ENCODE assay signal across 7 mouse cellular contexts in genomic region chr13:37477342-37477741, GRCm38 (mm10).
A peak's percentile ranks its signal among the peaks of the same experiment; 100 is the strongest.
DNase-seq lines count a peak whose midpoint lies in the region; ATAC-seq and TF ChIP-seq lines count a peak whose summit lies in the region.

No protein-coding gene starts in this region.

- peak overlapping the region; percentile 98 for H3K27ac ChIP-seq in lung, embryonic 16.5 days (ENCODE audit: low read length)
- H3K27ac ChIP-seq in forebrain, postnatal 0 days (ENCODE audit: low read depth, low read length), result no peak overlapping the region
- H3K27ac ChIP-seq in liver, embryonic 11.5 days (ENCODE audit: low read depth, low read length), result no peak overlapping the region
- peak overlapping the region; percentile 84 for H3K27ac ChIP-seq in stomach, embryonic 15.5 days

- peaks cover 55% of the 10 kb centered on the region for H3K4me1 ChIP-seq in lung, embryonic 16.5 days (replicated peaks; ENCODE audit: control insufficient read depth, insufficient read depth, low read length)
- H3K4me1 ChIP-seq in forebrain, postnatal 0 days (ENCODE audit: insufficient read depth), result peaks cover 7% of the 10 kb centered on the region; the same call in 1 of the 2 replicates
- H3K4me1 ChIP-seq in liver, embryonic 11.5 days (replicated peaks; ENCODE audit: control insufficient read depth, insufficient read depth, low read length), result peaks cover 30% of the 10 kb centered on the region
- peaks cover 31% of the 10 kb centered on the region for H3K4me1 ChIP-seq in stomach, embryonic 15.5 days

- H3K27me3 ChIP-seq in lung, embryonic 16.5 days (ENCODE audit: control insufficient read depth, insufficient read depth, low read depth, low read length), result no peaks in the 10 kb centered on the region
- H3K27me3 ChIP-seq in forebrain, postnatal 0 days (ENCODE audit: insufficient read depth, low read length), result no peaks in the 10 kb centered on the region
- 0 out of 2 replicates have a peak, but pooled peaks cover 2% of the 10 kb centered on the region for H3K27me3 ChIP-seq in liver, embryonic 11.5 days (replicated peaks; ENCODE audit: control insufficient read depth, insufficient read depth, low read length)
- H3K27me3 ChIP-seq in stomach, embryonic 15.5 days (replicated peaks), result no peaks in the 10 kb centered on the region

- ATAC-seq in lung, embryonic 16.5 days (ENCODE audit: low read depth), result no peak
- ATAC-seq in forebrain, postnatal 0 days, result peak; percentile 15; the same call in 1 of the 2 replicates
- peak; percentile 19; the same call in 1 of the 2 replicates for ATAC-seq in liver, embryonic 11.5 days (replicated peaks; ENCODE audit: low FRiP score)
- peak; percentile 12; the same call in 1 of the 2 replicates for ATAC-seq in stomach, embryonic 15.5 days (ENCODE audit: insufficient read depth, low FRiP score, low read depth)

- intact Hi-C loops in gastrocnemius, postnatal 14 days (cut with DNase I; ENCODE audit: low total_unique reads), result no loop called here

- peak overlapping the region; percentile 59 for H3K4me2 ChIP-seq in lung, embryonic 16.5 days (ENCODE audit: low read depth, low read length)
- peak overlapping the region; percentile 54 for H3K4me2 ChIP-seq in forebrain, postnatal 0 days (ENCODE audit: low read depth)
- H3K4me2 ChIP-seq in liver, embryonic 11.5 days, result peak overlapping the region; percentile 58
- H3K4me2 ChIP-seq in stomach, embryonic 15.5 days, result peak overlapping the region; percentile 62

- no peak for TF ChIP-seq CTCF in forebrain, postnatal 0 days (IDR thresholded peaks at IDR 0.05; ENCODE audit: low read depth)

- no peaks in the 10 kb centered on the region for H3K9me3 ChIP-seq in lung, embryonic 16.5 days (ENCODE audit: control insufficient read depth, low read length)
- no peaks in the 10 kb centered on the region for H3K9me3 ChIP-seq in forebrain, postnatal 0 days (ENCODE audit: low read length)
- H3K9me3 ChIP-seq in liver, embryonic 11.5 days (ENCODE audit: control insufficient read depth, low read length), result no peaks in the 10 kb centered on the region
- no peaks in the 10 kb centered on the region for H3K9me3 ChIP-seq in stomach, embryonic 15.5 days

- WGBS in lung, embryonic 16.5 days, result 12% methylated on average over 6 of the region's 6 CpGs
- WGBS in forebrain, postnatal 0 days, result 26% methylated on average over 6 of the region's 6 CpGs
- WGBS in liver, embryonic 11.5 days, result 17% methylated on average over 6 of the region's 6 CpGs
- 16% methylated on average over 6 of the region's 6 CpGs for WGBS in stomach, embryonic 15.5 days

- H3K36me3 ChIP-seq in lung, embryonic 16.5 days (ENCODE audit: control insufficient read depth, insufficient read depth, low read length), result no peaks in the 10 kb centered on the region
- no peaks in the 10 kb centered on the region for H3K36me3 ChIP-seq in forebrain, postnatal 0 days (ENCODE audit: insufficient read depth)
- H3K36me3 ChIP-seq in liver, embryonic 11.5 days (ENCODE audit: control insufficient read depth, insufficient read depth, low read length), result no peaks in the 10 kb centered on the region
- no peaks in the 10 kb centered on the region for H3K36me3 ChIP-seq in stomach, embryonic 15.5 days

- peak overlapping the region; percentile 19 for H3K4me3 ChIP-seq in lung, embryonic 16.5 days (ENCODE audit: low read length)
- peak overlapping the region; percentile 29 for H3K4me3 ChIP-seq in forebrain, postnatal 0 days (ENCODE audit: low read depth, low read length)
- H3K4me3 ChIP-seq in liver, embryonic 11.5 days (ENCODE audit: low read depth, low read length), result no peak overlapping the region
- H3K4me3 ChIP-seq in stomach, embryonic 15.5 days (replicated peaks), result peak overlapping the region; percentile 34

- H3K9ac ChIP-seq in lung, embryonic 16.5 days (ENCODE audit: low read length), result peak overlapping the region; percentile 59
- H3K9ac ChIP-seq in forebrain, postnatal 0 days, result 0 out of 2 replicates have a peak overlapping the region, but pooled peaks have one; percentile 45
- no peak overlapping the region for H3K9ac ChIP-seq in liver, embryonic 11.5 days (ENCODE audit: low read depth, low read length)
- 0 out of 2 replicates have a peak overlapping the region, but pooled peaks have one; percentile 25 for H3K9ac ChIP-seq in stomach, embryonic 15.5 days

- no peak for DNase-seq in lung, postnatal 14 days
- DNase-seq in forebrain, postnatal 0 days, result no peak
- DNase-seq in liver, embryonic 11.5 days (ENCODE audit: low spot score), result no peak
- no peak for DNase-seq in gastrocnemius, postnatal 14 days
- no peak for DNase-seq in adrenal gland, adult 2 months

Comparison
In these comparisons a context has a peak if more than half of its experiments do, and no peak if none do; other contexts are left out.
1. H3K27ac ChIP-seq: peak in lung, embryonic 16.5 days (single experiment) and stomach, embryonic 15.5 days (single experiment); none in forebrain, postnatal 0 days (single experiment) and liver, embryonic 11.5 days (single experiment).
2. Peak in every context shown above with its lines, with median percentiles within 50 percentile points of each other: H3K4me2 ChIP-seq.